In genomic region chr5:115479561-115479960, GRCm38 (mm10) we compare ENCODE assay signal across 25 mouse cellular contexts. TPM values are rescaled to one million over a fixed set of nuclear protein-coding genes. Genes with fewer than 3 reads are reported as not detected.
DNase-seq lines count a peak whose midpoint lies in the region; ATAC-seq and TF ChIP-seq lines count a peak whose summit lies in the region.
"Had no signal": no experiment of that assay in that cellular context is flagged by ENCODE, and none has a peak within 500 bp of the region (broad histone marks: within the 10 kb centered on the region; RNA-seq: fewer than 3 reads in every experiment).

No protein-coding gene starts in this region.

- no peak for TF ChIP-seq CTCF in liver, postnatal 0 days (IDR thresholded peaks at IDR 0.05; ENCODE audit: low read depth)

- H3K27ac ChIP-seq in heart, embryonic 11.5 days (ENCODE audit: low read depth, low read length) = no peak overlapping the region
- H3K27ac ChIP-seq in liver, embryonic 12.5 days = no peak overlapping the region
- no peak overlapping the region for H3K27ac ChIP-seq in liver, postnatal 0 days (ENCODE audit: low read depth)
- H3K27ac ChIP-seq: heart, embryonic 15.5 days; liver, embryonic 14.5 days; midbrain, embryonic 13.5 days had no signal

- no peaks in the 10 kb centered on the region for H3K9me3 ChIP-seq in heart, embryonic 11.5 days (replicated peaks; ENCODE audit: control insufficient read depth, low read length)
- H3K9me3 ChIP-seq in liver, embryonic 12.5 days (replicated peaks) = no peaks in the 10 kb centered on the region
- H3K9me3 ChIP-seq in liver, postnatal 0 days (ENCODE audit: low read length) = no peaks in the 10 kb centered on the region
- H3K9me3 ChIP-seq: heart, embryonic 15.5 days; midbrain, embryonic 13.5 days had no signal

- H3K4me3 ChIP-seq in heart, embryonic 11.5 days (ENCODE audit: low read depth, low read length) = no peak overlapping the region
- no peak overlapping the region for H3K4me3 ChIP-seq in liver, embryonic 12.5 days
- H3K4me3 ChIP-seq in liver, postnatal 0 days (ENCODE audit: low read depth, low read length) = no peak overlapping the region
- H3K4me3 ChIP-seq: myocyte had no signal

- H3K4me1 ChIP-seq in heart, embryonic 11.5 days (ENCODE audit: control insufficient read depth, insufficient read depth, low read length) = peaks cover 3% of the 10 kb centered on the region; the same call in 1 of the 2 replicates
- peaks cover 34% of the 10 kb centered on the region for H3K4me1 ChIP-seq in liver, embryonic 12.5 days
- H3K4me1 ChIP-seq in liver, postnatal 0 days (ENCODE audit: insufficient read depth) = peaks cover 8% of the 10 kb centered on the region

- no peak for TF ChIP-seq EP300 in liver, postnatal 0 days (IDR thresholded peaks at IDR 0.05; ENCODE audit: low read depth)

- 39% methylated on average over 15 of the region's 15 CpGs for WGBS in heart, embryonic 11.5 days (ENCODE audit: insufficient replicate concordance)
- 67% methylated on average over 15 of the region's 15 CpGs for WGBS in liver, embryonic 12.5 days (ENCODE audit: insufficient replicate concordance)
- WGBS in liver, postnatal 0 days (ENCODE audit: insufficient replicate concordance) = 74% methylated on average over 15 of the region's 15 CpGs

- no peak for ATAC-seq in heart, embryonic 11.5 days (replicated peaks; ENCODE audit: insufficient number of reproducible peaks, low FRiP score, low TSS enrichment)
- ATAC-seq in liver, embryonic 12.5 days = no peak
- no peak for ATAC-seq in liver, postnatal 0 days
- ATAC-seq: lung, postnatal 0 days; midbrain, embryonic 13.5 days had no signal

- no peak overlapping the region for H3K9ac ChIP-seq in heart, embryonic 11.5 days (ENCODE audit: low read depth, low read length)
- H3K9ac ChIP-seq in liver, embryonic 12.5 days = no peak overlapping the region
- H3K9ac ChIP-seq in liver, postnatal 0 days (replicated peaks) = no peak overlapping the region
- H3K9ac ChIP-seq: heart, embryonic 15.5 days; midbrain, embryonic 13.5 days had no signal

- no peaks in the 10 kb centered on the region for H3K36me3 ChIP-seq in heart, embryonic 11.5 days (ENCODE audit: control insufficient read depth, insufficient read depth, low read length)
- H3K36me3 ChIP-seq in liver, embryonic 12.5 days = peaks cover 13% of the 10 kb centered on the region
- H3K36me3 ChIP-seq in liver, postnatal 0 days (replicated peaks; ENCODE audit: insufficient read depth, low read length) = no peaks in the 10 kb centered on the region; the same call in 1 of the 2 replicates
- H3K36me3 ChIP-seq: heart, embryonic 15.5 days had no signal

- no peak for DNase-seq in heart, postnatal 36 days
- no peak for DNase-seq in liver, postnatal 0 days
- DNase-seq in ES-CJ7 (ENCODE audit: low read depth, low spot score) = peak; percentile 84
- peak; percentile 83 for DNase-seq in ZHBTc4 (ENCODE audit: low read depth, low spot score)
- DNase-seq in Muller cell, postnatal 12 days (ENCODE audit: inconsistent ontology term) = no peak
- DNase-seq in left cerebral cortex, postnatal 14 days (ENCODE audit: low spot score in 2 of 2) = no peak
- DNase-seq: adrenal gland, adult 2 months; cerebellum, adult 8-10 months; gastrocnemius, postnatal 36 days; kidney, adult 9 months; kidney, postnatal 25 days; right cerebral cortex, postnatal 14 days; thymus, adult 18-20 months had no signal

- H3K27me3 ChIP-seq in heart, embryonic 11.5 days (ENCODE audit: control insufficient read depth, insufficient read depth, low read length) = peaks cover 22% of the 10 kb centered on the region
- H3K27me3 ChIP-seq in liver, embryonic 12.5 days (replicated peaks) = peaks cover 15% of the 10 kb centered on the region
- no peaks in the 10 kb centered on the region for H3K27me3 ChIP-seq in liver, postnatal 0 days (ENCODE audit: insufficient read depth, low read length)
- H3K27me3 ChIP-seq: heart, embryonic 15.5 days had no signal

- intact Hi-C loops in heart, postnatal 36 days (cut with DNase I) = no loop called here
- intact Hi-C loops in left cerebral cortex, postnatal 14 days (cut with DNase I) = no loop called here

- peak overlapping the region; percentile 60; the same call in 1 of the 2 replicates for H3K4me2 ChIP-seq in heart, embryonic 11.5 days
- H3K4me2 ChIP-seq in liver, embryonic 12.5 days = peak overlapping the region; percentile 58
- H3K4me2 ChIP-seq in liver, postnatal 0 days (ENCODE audit: low read depth, low read length) = no peak overlapping the region

RNA-seq across cellular contexts. Expression of gene Sirt4, which starts 5.0 kb away (rescaled TPM):
- polyA plus RNA-seq in heart, embryonic 11.5 days (2014; fragmentation: Nextera tagmentation; extraction: Ambion mirVana) = 15.8 and 19.2 TPM in 2 replicates
- total RNA-seq in heart, postnatal 36 days (2021) = 10 to 100 TPM; 17.9 to 18.1 TPM
- polyA plus RNA-seq in liver, embryonic 12.5 days (2016; fragmentation: Nextera tagmentation; extraction: Ambion mirVana) = 6.3 and 7.5 TPM in 2 replicates
- polyA plus RNA-seq in liver, postnatal 0 days (2015; fragmentation: Nextera tagmentation; extraction: Ambion mirVana) = 3.5 and 3.9 TPM in 2 replicates
- 10 to 100 TPM; 27.4 to 27.7 TPM for total RNA-seq in left cerebral cortex, postnatal 14 days (2021)

RNA-seq across cellular contexts. Expression of gene Pla2g1b, which starts 13.5 kb away (rescaled TPM):
- 1.0 and 1.2 TPM in 2 replicates for polyA plus RNA-seq in heart, embryonic 11.5 days (2014; fragmentation: Nextera tagmentation; extraction: Ambion mirVana)
- not detected for total RNA-seq in heart, postnatal 36 days (2021)
- 0.42 and 0.69 TPM in 2 replicates for polyA plus RNA-seq in liver, embryonic 12.5 days (2016; fragmentation: Nextera tagmentation; extraction: Ambion mirVana)
- polyA plus RNA-seq in liver, postnatal 0 days (2015; fragmentation: Nextera tagmentation; extraction: Ambion mirVana) = not detected in 2 replicates
- total RNA-seq in left cerebral cortex, postnatal 14 days (2021) = not detected
- total RNA-seq: adrenal gland, adult 2 months; gastrocnemius, postnatal 36 days; hematopoietic stem cell, adult 5-6 weeks; layer of hippocampus, adult 8-10 months; left cerebral cortex, postnatal 36 days; neutrophil, adult 5-6 weeks had no signal
- polyA plus RNA-seq: adrenal gland, adult 2 months; embryonic facial prominence, embryonic 14.5 days; liver, embryonic 14.5 days; midbrain, embryonic 13.5 days; myocyte had no signal

RNA-seq across cellular contexts. Expression of gene Pxn, which starts 26.9 kb away (rescaled TPM):
- polyA plus RNA-seq in heart, embryonic 11.5 days (2014; fragmentation: Nextera tagmentation; extraction: Ambion mirVana) = 11.7 and 14.4 TPM in 2 replicates
- 10 to 100 TPM; 36.2 to 37.9 TPM for total RNA-seq in heart, postnatal 36 days (2021)
- polyA plus RNA-seq in liver, embryonic 12.5 days (2016; fragmentation: Nextera tagmentation; extraction: Ambion mirVana) = 17.4 and 20.1 TPM in 2 replicates
- 14.9 and 16.3 TPM in 2 replicates for polyA plus RNA-seq in liver, postnatal 0 days (2015; fragmentation: Nextera tagmentation; extraction: Ambion mirVana)
- total RNA-seq in left cerebral cortex, postnatal 14 days (2021) = 10 to 100 TPM; 20.8 to 22.1 TPM

RNA-seq across cellular contexts. Expression of gene Msi1, which starts 50.2 kb away (rescaled TPM):
- 7.6 and 9.4 TPM in 2 replicates for polyA plus RNA-seq in heart, embryonic 11.5 days (2014; fragmentation: Nextera tagmentation; extraction: Ambion mirVana)
- total RNA-seq in heart, postnatal 36 days (2021) = 1 to 10 TPM in 1 of 2 experiments, under 1 TPM in 1; 0.92 to 1.2 TPM
- polyA plus RNA-seq in liver, embryonic 12.5 days (2016; fragmentation: Nextera tagmentation; extraction: Ambion mirVana) = 2.5 and 2.7 TPM in 2 replicates
- 0.15 and 0.26 TPM in 2 replicates for polyA plus RNA-seq in liver, postnatal 0 days (2015; fragmentation: Nextera tagmentation; extraction: Ambion mirVana)
- total RNA-seq in left cerebral cortex, postnatal 14 days (2021) = 10 to 100 TPM; 45.4 to 54.0 TPM
- total RNA-seq: hematopoietic stem cell, adult 5-6 weeks; neutrophil, adult 5-6 weeks had no signal

Comparison
In these comparisons a context has a peak if more than half of its experiments do, and no peak if none do; other contexts are left out.
1. DNase-seq: peak in ES-CJ7 (single experiment) and ZHBTc4 (single experiment); none in heart, postnatal 36 days (0 of 2), liver, postnatal 0 days (single experiment), Muller cell, postnatal 12 days (single experiment) and left cerebral cortex, postnatal 14 days (0 of 2).